Mouse (Mus musculus) left cerebral cortex, adult 2 months (tissue): Measurements from ENCODE around the gene Dkk3. TPM values are rescaled to one million over a fixed set of nuclear protein-coding genes. Genes with fewer than 3 reads are reported as not detected.

Experiments used
- DNase-seq, 2 experiments: peaks; one replicate each; pipeline ENCODE4 v3.0.0; 2021 to 2022; ENCODE audit warnings: low spot score in 2 of 2, mixed read lengths in 1 of 2; ENCODE audit errors: extremely low spot score in 1 of 2
- H3K27ac ChIP-seq: fragments of 200-600 bp; 2 replicates; pipeline ENCODE4 v1.8.1; 2022
- H3K4me3 ChIP-seq: fragments of 200-600 bp; 2 replicates; pipeline ENCODE4 v1.8.1; 2022
- CTCF ChIP-seq: fragments of 200-600 bp; IDR thresholded peaks from 2 replicates; pipeline ENCODE4 v1.8.1; 2022; ENCODE audit warnings: antibody characterized with exemption, mild to moderate bottlenecking, moderate library complexity
- intact Hi-C: fragments of 180-260 bp; cut with DNase I; formaldehyde crosslinking; loops from one replicate; pipeline ENCODE4 v1.15.1; 2025
- total RNA-seq, 2 experiments: library from RNA; stranded (reverse); gene quantifications; 2 replicates each; pipeline ENCODE4 v1.2.3; 2021

Gene Dkk3
- total RNA-seq, 2 experiments from 2014 or later: 164 to 198 TPM

GRCm38 (mm10) chr7:112143090-112143500 lies 15.8 kb downstream of the Dkk3 start:
- H3K27ac ChIP-seq: no peak overlapping the region; the same call in 1 of the 2 replicates
- intact Hi-C loops: no loop called here
- H3K4me3 ChIP-seq: no peak overlapping the region
- no peak for TF ChIP-seq CTCF
- DNase-seq: no peak

- intact Hi-C loops: no loop called here
- Histone ChIP-seq H3K27ac (no peak overlapping the region), H3K4me3 (no peak overlapping the region)
- DNase-seq: no peak
- no peak for TF ChIP-seq CTCF
Observed at GRCm38 (mm10) chr7:112142616-112143015, 16.2 kb downstream of the Dkk3 start.

- TF ChIP-seq CTCF: no peak
- intact Hi-C loops: no loop called here
- H3K27ac ChIP-seq: no peak overlapping the region
- DNase-seq: no peak
- H3K4me3 ChIP-seq: no peak overlapping the region
Observed at GRCm38 (mm10) chr7:112140725-112141124, 18.1 kb downstream of the Dkk3 start.

- no peak overlapping the region for H3K4me3 ChIP-seq
- no peak for TF ChIP-seq CTCF
- intact Hi-C loops: no loop called here
- no peak overlapping the region; the same call in 1 of the 2 replicates for H3K27ac ChIP-seq
- no peak for DNase-seq
Observed at GRCm38 (mm10) chr7:112138509-112139405, 20.1 kb downstream of the Dkk3 start.

- intact Hi-C loops: no loop called here
- H3K27ac ChIP-seq: no peak overlapping the region; the same call in 1 of the 2 replicates
- TF ChIP-seq CTCF: no peak
- H3K4me3 ChIP-seq: no peak overlapping the region
- no peak for DNase-seq
Observed at GRCm38 (mm10) chr7:112138168-112138508, 20.7 kb downstream of the Dkk3 start.

- no peak for DNase-seq
- intact Hi-C loops: no loop called here
- no peak for TF ChIP-seq CTCF
- no peak overlapping the region for H3K4me3 ChIP-seq
- no peak overlapping the region for H3K27ac ChIP-seq
Observed at GRCm38 (mm10) chr7:112136537-112136936, 22.3 kb downstream of the Dkk3 start.

- H3K27ac ChIP-seq: no peak overlapping the region
- TF ChIP-seq CTCF: no peak
- H3K4me3 ChIP-seq: no peak overlapping the region
- no peak for DNase-seq
- intact Hi-C loops: no loop called here
Observed at GRCm38 (mm10) chr7:112135161-112135560, 23.7 kb downstream of the Dkk3 start.

GRCm38 (mm10) chr7:112133277-112133676 lies 25.6 kb downstream of the Dkk3 start:
- peak; percentile 42 for TF ChIP-seq CTCF
- Histone ChIP-seq H3K27ac (no peak overlapping the region; the same call in 1 of the 2 replicates), H3K4me3 (no peak overlapping the region)
- intact Hi-C loops: no loop called here
- DNase-seq: no peak

- intact Hi-C loops: no loop called here
- no peak for TF ChIP-seq CTCF
- no peak for DNase-seq
- Histone ChIP-seq H3K4me3 (no peak overlapping the region), H3K27ac (peak overlapping the region; percentile 53)
Observed at GRCm38 (mm10) chr7:112132005-112132404, 26.9 kb downstream of the Dkk3 start.

GRCm38 (mm10) chr7:112130660-112131059 lies 28.2 kb downstream of the Dkk3 start:
- intact Hi-C loops: no loop called here
- TF ChIP-seq CTCF: no peak
- H3K27ac ChIP-seq: no peak overlapping the region; the same call in 1 of the 2 replicates
- H3K4me3 ChIP-seq: no peak overlapping the region
- no peak for DNase-seq

GRCm38 (mm10) chr7:112129851-112130250 lies 29.0 kb downstream of the Dkk3 start:
- Histone ChIP-seq H3K4me3 (no peak overlapping the region), H3K27ac (peak overlapping the region; percentile 63; the same call in 1 of the 2 replicates)
- no peak for DNase-seq
- no peak for TF ChIP-seq CTCF
- intact Hi-C loops: no loop called here

GRCm38 (mm10) chr7:112128810-112129209 lies 30.0 kb downstream of the Dkk3 start:
- H3K4me3 ChIP-seq: no peak overlapping the region
- TF ChIP-seq CTCF: no peak
- peak overlapping the region; percentile 63; the same call in 1 of the 2 replicates for H3K27ac ChIP-seq
- intact Hi-C loops: no loop called here
- no peak for DNase-seq

GRCm38 (mm10) chr7:112127954-112128353 lies 30.9 kb downstream of the Dkk3 start:
- no peak overlapping the region for H3K4me3 ChIP-seq
- intact Hi-C loops: no loop called here
- no peak for DNase-seq
- H3K27ac ChIP-seq: peak overlapping the region; percentile 63
- TF ChIP-seq CTCF: no peak
